In genomic region chr14:103033271-103033823, GRCm38 (mm10) we compare ENCODE assay signal across 9 mouse cellular contexts. TPM values are rescaled to one million over a fixed set of nuclear protein-coding genes. Genes with fewer than 3 reads are reported as not detected.
DNase-seq lines count a peak whose midpoint lies in the region; ATAC-seq and TF ChIP-seq lines count a peak whose summit lies in the region.
"Had no signal": no experiment of that assay in that cellular context is flagged by ENCODE, and none has a peak within 500 bp of the region (broad histone marks: within the 10 kb centered on the region; RNA-seq: fewer than 3 reads in every experiment).

No protein-coding gene starts in this region.

- H3K4me3 ChIP-seq in embryonic facial prominence, embryonic 10.5 days: no peak overlapping the region
- no peak overlapping the region for H3K4me3 ChIP-seq in kidney, embryonic 16.5 days (ENCODE audit: low read length)
- no peak overlapping the region for H3K4me3 ChIP-seq in myocyte

- no peak overlapping the region for H3ac ChIP-seq in myocyte (ENCODE audit: control insufficient read depth, insufficient read length)

- 82% methylated on average over 10 of the region's 10 CpGs for WGBS in embryonic facial prominence, embryonic 10.5 days
- WGBS in kidney, embryonic 16.5 days: 45% methylated on average over 10 of the region's 10 CpGs

- H3K4me2 ChIP-seq in kidney, embryonic 16.5 days (replicated peaks; ENCODE audit: low read depth, low read length): no peak overlapping the region
- peak overlapping the region; percentile 42 for H3K4me2 ChIP-seq in myocyte (ENCODE audit: low read depth)

- H3K36me3 ChIP-seq in embryonic facial prominence, embryonic 10.5 days (replicated peaks): no peaks in the 10 kb centered on the region
- no peaks in the 10 kb centered on the region for H3K36me3 ChIP-seq in kidney, embryonic 16.5 days (ENCODE audit: insufficient read depth, low read length)
- no peaks in the 10 kb centered on the region for H3K36me3 ChIP-seq in myocyte (ENCODE audit: control insufficient read depth, insufficient read depth)

- ATAC-seq in kidney, embryonic 16.5 days (ENCODE audit: low FRiP score, low TSS enrichment): peak; percentile 79

- no peaks in the 10 kb centered on the region for H3K9me3 ChIP-seq in embryonic facial prominence, embryonic 10.5 days
- no peaks in the 10 kb centered on the region for H3K9me3 ChIP-seq in kidney, embryonic 16.5 days (ENCODE audit: low read length)

- no peaks in the 10 kb centered on the region for H3K79me2 ChIP-seq in myocyte (ENCODE audit: control insufficient read depth, insufficient read depth)

- peak; percentile 64 for DNase-seq in layer of hippocampus, adult 9-11 months
- DNase-seq in layer of hippocampus, adult 9-10 months (ENCODE audit: low spot score): no peak
- DNase-seq in embryonic facial prominence, embryonic 10.5 days (ENCODE audit: low spot score): peak; percentile 13
- no peak for DNase-seq in gastrocnemius, postnatal 25 days
- DNase-seq in left cerebral cortex, adult 18-20 months (ENCODE audit: low spot score in 2 of 2): no peak
- DNase-seq in right cerebral cortex, postnatal 36 days (ENCODE audit: low spot score in 2 of 2): no peak

- H3K27me3 ChIP-seq in embryonic facial prominence, embryonic 10.5 days (replicated peaks; ENCODE audit: low read depth, poor library complexity, severe bottlenecking): no peaks in the 10 kb centered on the region
- no peaks in the 10 kb centered on the region for H3K27me3 ChIP-seq in kidney, embryonic 16.5 days (ENCODE audit: insufficient read depth, low read length)
- no peaks in the 10 kb centered on the region for H3K27me3 ChIP-seq in myocyte (ENCODE audit: control insufficient read depth, insufficient read depth, insufficient read length)

- no peaks in the 10 kb centered on the region for H3K4me1 ChIP-seq in embryonic facial prominence, embryonic 10.5 days
- no peaks in the 10 kb centered on the region for H3K4me1 ChIP-seq in kidney, embryonic 16.5 days (ENCODE audit: insufficient read depth, low read length)

- peak overlapping the region; percentile 35; the same call in 1 of the 2 replicates for H3K27ac ChIP-seq in embryonic facial prominence, embryonic 10.5 days (replicated peaks)
- H3K27ac ChIP-seq in kidney, embryonic 16.5 days (ENCODE audit: low read length): peak overlapping the region; percentile 63; the same call in 1 of the 2 replicates

- no peak overlapping the region for H3K9ac ChIP-seq in kidney, embryonic 16.5 days (replicated peaks; ENCODE audit: low read length)

- no peak for TF ChIP-seq POLR2A in myocyte (IDR thresholded peaks at IDR 0.05; ENCODE audit: insufficient read length, low read depth)

TF ChIP-seq in myocyte, 11 proteins besides CTCF, POLR2A, EP300 and RAD21:
- TF ChIP-seq POLR2AphosphoS2 (IDR thresholded peaks at IDR 0.05; ENCODE audit: insufficient read length, low read depth) (no peak), REST (IDR thresholded peaks at IDR 0.05; ENCODE audit: insufficient read depth, insufficient read length) (no peak), CEBPB (IDR thresholded peaks at IDR 0.05; ENCODE audit: insufficient read depth, poor library complexity, severe bottlenecking) (no peak), E2F4 (IDR thresholded peaks at IDR 0.05; ENCODE audit: insufficient read depth) (no peak), TCF3 (IDR thresholded peaks at IDR 0.05; ENCODE audit: insufficient read length, low read depth) (no peak), MAX (IDR thresholded peaks at IDR 0.05; ENCODE audit: low read depth) (no peak), MYOG (IDR thresholded peaks at IDR 0.05; ENCODE audit: control insufficient read depth in 1 of 3, insufficient read depth in 1 of 3, insufficient read length in 2 of 3, low read depth in 2 of 3) (no peak), MYOD1 (IDR thresholded peaks at IDR 0.05; ENCODE audit: control insufficient read depth in 1 of 3, insufficient read length in 2 of 3, low read depth in 2 of 3) (no peak), USF1 (IDR thresholded peaks at IDR 0.05; ENCODE audit: low read depth) (no peak), TCF12 (IDR thresholded peaks at IDR 0.05; ENCODE audit: insufficient read depth, poor library complexity, severe bottlenecking) (no peak), SRF (IDR thresholded peaks at IDR 0.05; ENCODE audit: control insufficient read depth, insufficient read length, low read depth) (no peak)

RNA-seq across cellular contexts. Expression of gene Acod1, which starts 13.4 kb away (rescaled TPM):
- polyA plus RNA-seq in embryonic facial prominence, embryonic 10.5 days (2016; fragmentation: Nextera tagmentation; extraction: Ambion mirVana): not detected in 2 replicates
- polyA plus RNA-seq in kidney, embryonic 16.5 days (2015; fragmentation: Nextera tagmentation; extraction: Ambion mirVana): not detected in 2 replicates
- not detected for polyA plus RNA-seq in myocyte (2012; fragmentation: generic; extraction: Trizol)
- total RNA-seq in gastrocnemius, postnatal 25 days (2021): not detected
- not detected for total RNA-seq in left cerebral cortex, adult 18-20 months (2021)
- total RNA-seq: ES-E14 had no signal

RNA-seq across cellular contexts. Expression of gene Cln5, which starts 36.7 kb away (rescaled TPM):
- polyA plus RNA-seq in embryonic facial prominence, embryonic 10.5 days (2016; fragmentation: Nextera tagmentation; extraction: Ambion mirVana): 24.0 and 25.7 TPM in 2 replicates
- polyA plus RNA-seq in kidney, embryonic 16.5 days (2015; fragmentation: Nextera tagmentation; extraction: Ambion mirVana): 36.7 and 38.1 TPM in 2 replicates
- 20.6 TPM for polyA plus RNA-seq in myocyte (2012; fragmentation: generic; extraction: Trizol)
- total RNA-seq in gastrocnemius, postnatal 25 days (2021): 10 to 100 TPM in 1 of 2 experiments, 1 to 10 TPM in 1; 8.7 to 10.6 TPM
- total RNA-seq in left cerebral cortex, adult 18-20 months (2021): 10 to 100 TPM; 11.1 to 12.3 TPM

RNA-seq across cellular contexts. Expression of gene Kctd12, which starts 50.9 kb away (rescaled TPM):
- 6.2 and 8.8 TPM in 2 replicates for polyA plus RNA-seq in embryonic facial prominence, embryonic 10.5 days (2016; fragmentation: Nextera tagmentation; extraction: Ambion mirVana)
- polyA plus RNA-seq in kidney, embryonic 16.5 days (2015; fragmentation: Nextera tagmentation; extraction: Ambion mirVana): 8.9 and 9.0 TPM in 2 replicates
- polyA plus RNA-seq in myocyte (2012; fragmentation: generic; extraction: Trizol): not detected
- total RNA-seq in gastrocnemius, postnatal 25 days (2021): 10 to 100 TPM in 1 of 2 experiments, 1 to 10 TPM in 1; 7.6 to 11.4 TPM
- 10 to 100 TPM; 48.1 to 51.1 TPM for total RNA-seq in left cerebral cortex, adult 18-20 months (2021)

Comparison
In these comparisons a context has a peak if more than half of its experiments do, and no peak if none do; other contexts are left out.
1. DNase-seq: peak in layer of hippocampus, adult 9-11 months (single experiment) and embryonic facial prominence, embryonic 10.5 days (single experiment); none in layer of hippocampus, adult 9-10 months (single experiment), gastrocnemius, postnatal 25 days (single experiment), left cerebral cortex, adult 18-20 months (0 of 2) and right cerebral cortex, postnatal 36 days (0 of 2).